Comparison of ENCODE assay signal across 27 mouse cellular contexts in genomic region chr13:45891073-45891472, GRCm38 (mm10).
"Had no signal": no experiment of that assay in that cellular context is flagged by ENCODE, and none has a peak within 500 bp of the region (broad histone marks: within the 10 kb centered on the region; RNA-seq: fewer than 3 reads in every experiment).

No protein-coding gene starts in this region.

- H3K9ac ChIP-seq: embryonic facial prominence, embryonic 12.5 days; embryonic facial prominence, embryonic 13.5 days; embryonic facial prominence, embryonic 15.5 days; forebrain, embryonic 12.5 days; forebrain, embryonic 13.5 days; forebrain, embryonic 15.5 days; forebrain, postnatal 0 days had no signal

- H3K4me1 ChIP-seq: embryonic facial prominence, embryonic 15.5 days; forebrain, embryonic 13.5 days; forebrain, embryonic 15.5 days had no signal

- H3K27ac ChIP-seq: embryonic facial prominence, embryonic 10.5 days; embryonic facial prominence, embryonic 12.5 days; embryonic facial prominence, embryonic 13.5 days; embryonic facial prominence, embryonic 15.5 days; forebrain, embryonic 10.5 days; forebrain, embryonic 12.5 days; forebrain, embryonic 13.5 days; forebrain, embryonic 15.5 days; gastrocnemius, adult 2 months; heart, adult 2 months; heart, embryonic 10.5 days had no signal

- DNase-seq: cerebellum, adult 9-11 months; cerebellum, postnatal 10 days; cerebellum, postnatal 14 days; cerebellum, postnatal 25 days; cerebellum, postnatal 36 days; embryo, embryonic 11 days; forebrain, postnatal 0 days; gastrocnemius, adult 2 months; gastrocnemius, postnatal 10 days; gastrocnemius, postnatal 14 days; gastrocnemius, postnatal 25 days; gastrocnemius, postnatal 36 days; heart, adult 18-20 months; heart, adult 2 months had no signal

- ATAC-seq: forebrain, embryonic 13.5 days; forebrain, embryonic 14.5 days; forebrain, embryonic 15.5 days; forebrain, embryonic 16.5 days; forebrain, postnatal 0 days had no signal

- H3K27me3 ChIP-seq: embryonic facial prominence, embryonic 12.5 days; embryonic facial prominence, embryonic 13.5 days; embryonic facial prominence, embryonic 15.5 days; forebrain, embryonic 12.5 days; forebrain, embryonic 13.5 days; forebrain, embryonic 15.5 days had no signal

- H3K9me3 ChIP-seq: embryonic facial prominence, embryonic 10.5 days; embryonic facial prominence, embryonic 12.5 days; embryonic facial prominence, embryonic 13.5 days; embryonic facial prominence, embryonic 15.5 days; forebrain, embryonic 10.5 days; forebrain, embryonic 12.5 days; forebrain, embryonic 13.5 days; forebrain, embryonic 15.5 days; heart, embryonic 10.5 days had no signal

- H3K4me2 ChIP-seq: embryonic facial prominence, embryonic 12.5 days; embryonic facial prominence, embryonic 13.5 days; embryonic facial prominence, embryonic 15.5 days; forebrain, embryonic 12.5 days; forebrain, embryonic 13.5 days; forebrain, embryonic 15.5 days; heart, embryonic 11.5 days had no signal

- H3K36me3 ChIP-seq: embryonic facial prominence, embryonic 10.5 days; embryonic facial prominence, embryonic 12.5 days; embryonic facial prominence, embryonic 13.5 days; embryonic facial prominence, embryonic 15.5 days; forebrain, embryonic 10.5 days; forebrain, embryonic 12.5 days; forebrain, embryonic 15.5 days; heart, embryonic 10.5 days had no signal

- H3K4me3 ChIP-seq: embryonic facial prominence, embryonic 10.5 days; embryonic facial prominence, embryonic 12.5 days; embryonic facial prominence, embryonic 13.5 days; embryonic facial prominence, embryonic 15.5 days; erythroblast, embryonic 14.5 days; forebrain, embryonic 10.5 days; forebrain, embryonic 12.5 days; forebrain, embryonic 13.5 days; forebrain, embryonic 15.5 days; gastrocnemius, adult 2 months; heart, adult 2 months; heart, embryonic 10.5 days had no signal
